Mouse (Mus musculus): ENCODE measurements around the gene Ckm.

GRCm38 (mm10) chr7:19429726-19430125 is 25.1 kb downstream of the Ckm start:
- TF ChIP-seq EP300 (optimal IDR thresholded peaks at IDR 0.05) (no peak), CTCF (IDR thresholded peaks at IDR 0.05; ENCODE audit: low read depth) (no peak)

Data from stomach, postnatal 0 days (tissue).